Mouse (Mus musculus): Measurements from ENCODE around the gene Fsd1.

GRCm38 (mm10) chr17:55999794-56000499 is 13.6 kb downstream of the Fsd1 start:
- no peak for TF ChIP-seq ZKSCAN1 (IDR thresholded peaks at IDR 0.05; ENCODE audit: borderline replicate concordance, low read depth, low read length)
- no peak for TF ChIP-seq USF2 (conservative IDR thresholded peaks at IDR 0.05; ENCODE audit: low read depth, low read length)
- no peak for TF ChIP-seq CTCF (conservative IDR thresholded peaks at IDR 0.05 in 1 of 2, IDR thresholded peaks at IDR 0.05 in 1 of 2; ENCODE audit: low read depth in 2 of 2, low read length in 2 of 2)
- no peak for TF ChIP-seq POLR2A (IDR thresholded peaks at IDR 0.05; ENCODE audit: low read depth, low read length)
- no peak for TF ChIP-seq RCOR1 (conservative IDR thresholded peaks at IDR 0.05; ENCODE audit: low read depth, low read length)
- TF ChIP-seq EP300 (IDR thresholded peaks at IDR 0.05; ENCODE audit: low read length): no peak
- no peak for TF ChIP-seq USF1 (IDR thresholded peaks at IDR 0.05; ENCODE audit: low read depth, low read length)
- TF ChIP-seq MAZ (IDR thresholded peaks at IDR 0.05; ENCODE audit: low read depth, low read length): no peak
- no peak for TF ChIP-seq TCF12 (IDR thresholded peaks at IDR 0.05; ENCODE audit: low read depth, low read length)
- TF ChIP-seq ZMIZ1 (IDR thresholded peaks at IDR 0.05; ENCODE audit: low read depth, low read length): no peak
- TF ChIP-seq POLR2AphosphoS2 (IDR thresholded peaks at IDR 0.05; ENCODE audit: low read depth, low read length): no peak
- TF ChIP-seq PAX5 (IDR thresholded peaks at IDR 0.05; ENCODE audit: low read length): no peak

All from CH12.LX (cell line).